Mouse (Mus musculus) myocyte (in vitro differentiated cells): ENCODE results near the gene Wdr90. TPM values are rescaled to one million over a fixed set of nuclear protein-coding genes. Genes with fewer than 3 reads are reported as not detected.

ENCODE experiments used
- H3K27me3 ChIP-seq: one replicate; pipeline ENCODE4 v1.6.1; 2011; ENCODE audit not compliant: control insufficient read depth, insufficient read depth, insufficient read length
- H3K36me3 ChIP-seq: one replicate; pipeline ENCODE4 v1.6.1; 2011; ENCODE audit not compliant: control insufficient read depth, insufficient read depth
- H3K4me2 ChIP-seq: one replicate; pipeline ENCODE4 v1.6.1; 2011; ENCODE audit warnings: low read depth, control low read depth
- H3K4me3 ChIP-seq: one replicate; pipeline ENCODE4 v1.5.1; 2011; ENCODE audit warnings: mild to moderate bottlenecking, control low read depth, moderate library complexity
- H3K79me2 ChIP-seq: one replicate; pipeline ENCODE4 v1.6.1; 2011; ENCODE audit not compliant: control insufficient read depth, insufficient read depth
- H3ac ChIP-seq: one replicate; pipeline ENCODE4 v1.6.1; 2011; ENCODE audit not compliant: control insufficient read depth, insufficient read length
- CEBPB ChIP-seq: IDR thresholded peaks from 2 replicates; pipeline ENCODE4 v1.6.1; 2011; ENCODE audit warnings: mild to moderate bottlenecking, moderate library complexity; ENCODE audit not compliant: poor library complexity, insufficient read depth, severe bottlenecking
- E2F4 ChIP-seq: IDR thresholded peaks from one replicate; pipeline ENCODE4 v1.6.1; 2011; ENCODE audit warnings: mild to moderate bottlenecking, control low read depth, moderate library complexity; ENCODE audit not compliant: insufficient read depth
- MAX ChIP-seq: IDR thresholded peaks from one replicate; pipeline ENCODE4 v1.6.1; 2011; ENCODE audit warnings: low read depth, mild to moderate bottlenecking, control low read depth
- MYOD1 ChIP-seq, 3 experiments: IDR thresholded peaks; one replicate each; pipeline ENCODE4 v1.6.1; 2011; ENCODE audit warnings: control low read depth in 2 of 3, low read depth in 2 of 3, mild to moderate bottlenecking in 2 of 3, moderate library complexity in 1 of 3; ENCODE audit not compliant: insufficient read length in 2 of 3, control insufficient read depth in 1 of 3
- MYOG ChIP-seq, 3 experiments: IDR thresholded peaks; one replicate each; pipeline ENCODE4 v1.6.1; 2011; ENCODE audit warnings: control low read depth in 2 of 3, low read depth in 2 of 3, mild to moderate bottlenecking in 2 of 3; ENCODE audit not compliant: insufficient read length in 2 of 3, control insufficient read depth in 1 of 3, insufficient read depth in 1 of 3
- POLR2A ChIP-seq: IDR thresholded peaks from one replicate; pipeline ENCODE4 v1.6.1; 2011; ENCODE audit warnings: low read depth, mild to moderate bottlenecking, control low read depth, moderate library complexity; ENCODE audit not compliant: insufficient read length
- POLR2AphosphoS2 ChIP-seq: IDR thresholded peaks from one replicate; pipeline ENCODE4 v1.6.1; 2011; ENCODE audit warnings: low read depth, control low read depth; ENCODE audit not compliant: insufficient read length
- REST ChIP-seq: IDR thresholded peaks from one replicate; pipeline ENCODE4 v1.6.1; 2011; ENCODE audit warnings: mild to moderate bottlenecking, control low read depth, moderate library complexity; ENCODE audit not compliant: insufficient read depth, insufficient read length
- SRF ChIP-seq: IDR thresholded peaks from one replicate; pipeline ENCODE4 v1.6.1; 2011; ENCODE audit warnings: low read depth; ENCODE audit not compliant: control insufficient read depth, insufficient read length
- TCF12 ChIP-seq: IDR thresholded peaks from one replicate; pipeline ENCODE4 v1.6.1; 2011; ENCODE audit warnings: mild to moderate bottlenecking, control low read depth; ENCODE audit not compliant: poor library complexity, insufficient read depth, severe bottlenecking
- TCF3 ChIP-seq: IDR thresholded peaks from one replicate; pipeline ENCODE4 v1.6.1; 2011; ENCODE audit warnings: low read depth, control low read depth; ENCODE audit not compliant: insufficient read length
- USF1 ChIP-seq: IDR thresholded peaks from one replicate; pipeline ENCODE4 v1.6.1; 2011; ENCODE audit warnings: low read depth, mild to moderate bottlenecking, control low read depth, moderate library complexity
- polyA plus RNA-seq: library from polyadenylated mRNA; unstranded; fragments of >200 nt; fragmentation: generic; extraction: Trizol; gene quantifications from one replicate; pipeline ENCODE4 v1.2.1, GENCODE M21; 2012; ENCODE audit warnings: missing spikeins

Wdr90 gene
- polyA plus RNA-seq, 1 experiment = 7.4 TPM

DNA sequence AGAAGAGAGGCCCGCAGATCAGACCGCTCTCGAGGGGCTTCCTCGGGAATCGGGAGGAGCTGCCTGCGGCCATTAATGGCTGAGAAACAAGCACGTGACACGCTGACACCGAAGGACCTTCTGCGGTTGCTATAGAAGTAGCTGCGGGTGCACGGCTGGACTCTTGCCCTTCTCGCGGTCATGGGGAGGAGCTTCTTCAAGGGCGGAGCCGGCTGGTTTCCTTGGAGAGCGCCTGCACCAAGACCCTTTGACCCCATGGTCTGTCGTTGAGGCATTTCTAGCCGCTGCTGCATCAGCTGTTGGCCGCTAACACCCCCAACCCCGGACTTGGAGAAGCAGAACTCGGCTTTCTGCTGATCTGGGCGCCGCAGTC is 28.0 kb downstream of the Wdr90 start, which contains the start of gene Stub1:
TSS of gene Stub1 (minus strand) at position 114 of the 373 bp plus-strand sequence.
- peak within 1 kb of the TSS; percentile 52 for H3K4me3 ChIP-seq
- peaks cover 37% of the 10 kb centered on the region for H3K79me2 ChIP-seq
- no peak for TF ChIP-seq E2F4
- TF ChIP-seq SRF = peak; percentile 63
- no peak for TF ChIP-seq TCF3
- no peak for TF ChIP-seq MAX
- no peak for TF ChIP-seq REST
- peak; percentile 86 for TF ChIP-seq USF1
- TF ChIP-seq POLR2A = peak; percentile 38
- TF ChIP-seq TCF12 = no peak
- peak; percentile 70 for TF ChIP-seq POLR2AphosphoS2
- no peak for TF ChIP-seq CEBPB
- TF ChIP-seq MYOD1 (IDR thresholded peaks at IDR 0.05; ENCODE audit: control insufficient read depth in 1 of 3, insufficient read length in 2 of 3, low read depth in 2 of 3) = peak in 2 of 3 experiments; percentile 67 to 72
- TF ChIP-seq MYOG (IDR thresholded peaks at IDR 0.05; ENCODE audit: control insufficient read depth in 1 of 3, insufficient read depth in 1 of 3, insufficient read length in 2 of 3, low read depth in 2 of 3) = peak; percentile 29 to 84 (median 59)
- H3K27me3 ChIP-seq = no peaks in the 10 kb centered on the region
- H3K36me3 ChIP-seq = peaks cover 6% of the 10 kb centered on the region
- H3K4me2 ChIP-seq = peak within 1 kb of the TSS; percentile 94
- H3ac ChIP-seq = peak within 1 kb of the TSS; percentile 46

DNA sequence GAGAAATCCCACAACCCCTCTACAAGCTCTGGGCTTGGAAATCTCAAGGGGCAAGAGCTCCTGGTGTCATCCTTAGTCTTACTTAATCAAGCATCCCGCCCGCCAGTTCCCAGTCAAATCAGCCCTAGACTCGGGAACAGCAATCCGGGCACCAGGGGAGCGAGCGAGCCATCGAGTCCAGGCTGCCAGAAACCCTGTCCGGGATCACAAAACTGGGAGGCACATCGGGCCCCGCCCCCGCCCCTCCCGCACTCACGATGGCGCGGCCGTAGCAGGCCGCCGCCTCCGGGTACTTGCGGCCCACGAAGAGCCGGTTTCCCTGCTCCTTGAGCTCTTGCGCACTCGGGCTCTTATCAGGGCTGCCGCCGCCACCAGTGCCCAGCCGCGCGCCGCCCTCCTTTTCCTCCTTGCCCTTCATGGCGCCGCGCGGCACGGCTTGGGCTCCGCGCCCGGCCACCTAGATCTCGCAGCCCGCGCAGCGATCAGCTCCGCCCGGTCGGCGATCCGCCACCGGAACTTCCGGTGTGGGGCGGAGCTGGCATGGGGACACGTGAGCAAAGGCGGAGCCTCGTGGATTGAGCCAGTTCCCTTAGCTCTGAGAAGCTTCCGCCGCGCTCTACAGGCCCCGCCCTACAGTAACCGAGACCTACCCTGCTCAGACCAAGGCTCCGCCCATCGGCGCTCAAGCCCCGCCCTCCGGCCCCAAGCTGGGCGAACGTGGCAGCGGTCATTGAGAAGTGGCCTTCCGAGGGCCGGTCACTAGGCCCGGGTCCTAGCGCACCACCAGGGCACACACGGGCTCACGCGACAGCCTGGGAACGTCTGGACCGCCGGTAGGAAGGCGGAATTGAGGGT is 28.6 kb downstream of the Wdr90 start:
- no peaks in the 10 kb centered on the region for H3K27me3 ChIP-seq
- H3K36me3 ChIP-seq = peaks cover under 1% of the 10 kb centered on the region
- peak overlapping the region; percentile 52 for H3K4me3 ChIP-seq
- H3K4me2 ChIP-seq = peak overlapping the region; percentile 94
- H3K79me2 ChIP-seq = peaks cover 37% of the 10 kb centered on the region
- H3ac ChIP-seq = peak overlapping the region; percentile 46
- TF ChIP-seq SRF (no peak), TCF12 (no peak), E2F4 (peak; percentile 60), CEBPB (no peak), USF1 (peak; percentile 94), REST (no peak), POLR2A (peak; percentile 65), MYOD1 (IDR thresholded peaks at IDR 0.05; ENCODE audit: control insufficient read depth in 1 of 3, insufficient read length in 2 of 3, low read depth in 2 of 3) (peak in 1 of 3 experiments; percentile 9), MYOG (IDR thresholded peaks at IDR 0.05; ENCODE audit: control insufficient read depth in 1 of 3, insufficient read depth in 1 of 3, insufficient read length in 2 of 3, low read depth in 2 of 3) (no peak), TCF3 (no peak), MAX (no peak), POLR2AphosphoS2 (peak; percentile 66)

DNA sequence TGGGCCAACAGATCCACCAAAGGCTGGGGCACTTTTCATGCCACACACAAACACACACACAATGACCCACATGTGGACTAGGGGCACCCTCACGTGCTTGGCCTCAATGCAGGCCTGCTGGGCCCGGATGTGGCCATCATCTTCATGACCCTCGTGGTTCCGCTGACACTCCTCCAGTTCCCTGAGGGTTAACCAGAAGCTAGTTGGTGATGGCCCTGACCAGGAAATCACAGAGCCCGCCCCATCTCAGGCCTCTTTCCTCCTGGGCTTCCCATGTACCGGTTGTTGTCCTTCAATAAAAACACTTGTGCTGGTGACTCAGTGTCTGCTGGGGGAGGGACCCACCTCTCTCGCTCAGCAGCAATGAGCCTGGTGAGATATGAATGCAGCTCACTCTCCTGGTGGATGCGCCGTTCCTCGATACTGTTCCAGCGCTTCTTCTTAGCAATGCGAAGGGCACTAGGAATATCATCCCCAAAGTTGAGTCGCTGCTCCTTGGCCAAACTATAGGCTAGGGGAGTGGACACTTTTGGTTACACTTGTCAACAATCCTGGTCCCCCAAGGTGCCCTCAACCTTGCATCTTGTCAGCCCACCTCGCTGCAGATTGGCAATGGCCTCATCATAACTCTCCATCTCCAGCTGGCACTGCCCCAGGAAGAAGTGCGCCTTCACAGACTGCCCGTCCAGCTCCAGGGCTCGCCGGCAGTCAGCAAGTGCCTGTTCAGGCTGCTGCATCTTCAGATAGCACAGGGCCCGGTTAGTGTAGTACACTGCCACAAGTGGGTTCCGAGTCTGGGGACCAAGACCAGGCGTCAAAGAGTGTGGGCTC is 29.6 kb downstream of the Wdr90 start:
- TF ChIP-seq TCF3 (no peak), MAX (no peak), MYOG (IDR thresholded peaks at IDR 0.05; ENCODE audit: control insufficient read depth in 1 of 3, insufficient read depth in 1 of 3, insufficient read length in 2 of 3, low read depth in 2 of 3) (no peak), POLR2AphosphoS2 (peak; percentile 73), REST (no peak), TCF12 (no peak), USF1 (no peak), CEBPB (no peak), MYOD1 (IDR thresholded peaks at IDR 0.05; ENCODE audit: control insufficient read depth in 1 of 3, insufficient read length in 2 of 3, low read depth in 2 of 3) (no peak), SRF (no peak), POLR2A (peak; percentile 3)
- Histone ChIP-seq H3ac (peak overlapping the region; percentile 46), H3K36me3 (no peaks in the 10 kb centered on the region), H3K79me2 (peaks cover 37% of the 10 kb centered on the region), H3K4me3 (peak overlapping the region; percentile 52), H3K4me2 (peak overlapping the region; percentile 94), H3K27me3 (no peaks in the 10 kb centered on the region)

DNA sequence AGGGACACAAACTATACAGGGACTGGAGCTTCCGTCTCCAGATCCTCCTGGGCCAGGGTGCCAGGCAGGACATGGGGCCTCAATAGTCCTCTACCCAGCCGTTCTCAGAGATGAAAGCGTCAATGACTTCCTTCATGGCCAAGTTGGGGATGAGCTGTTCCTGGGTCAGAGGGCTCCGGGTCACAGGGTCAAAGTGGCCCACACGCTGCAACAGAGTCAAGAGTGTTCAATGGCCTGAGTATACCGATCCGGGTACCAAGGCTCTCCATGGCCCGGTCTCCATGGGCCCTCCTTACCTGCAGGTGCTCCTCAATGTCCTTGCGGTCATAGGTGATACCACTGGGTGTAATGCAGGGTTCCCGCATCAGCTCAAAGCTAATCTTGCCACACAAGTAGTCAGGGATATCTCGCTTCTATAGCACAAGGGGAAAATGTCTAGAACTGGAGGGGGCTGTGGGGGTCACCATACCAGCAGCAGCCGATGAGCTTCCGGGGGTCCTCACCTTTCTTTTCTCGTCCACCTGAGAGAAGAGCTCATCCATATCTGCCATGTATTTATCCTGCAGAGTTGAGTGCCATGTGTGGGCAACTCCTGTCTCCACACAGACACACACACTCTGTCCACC is 30.4 kb downstream of the Wdr90 start:
- peaks cover 37% of the 10 kb centered on the region for H3K79me2 ChIP-seq
- peak overlapping the region; percentile 52 for H3K4me3 ChIP-seq
- TF ChIP-seq USF1 (no peak), TCF12 (no peak), POLR2AphosphoS2 (no peak), POLR2A (peak; percentile 9)
- no peaks in the 10 kb centered on the region for H3K27me3 ChIP-seq
- peak overlapping the region; percentile 94 for H3K4me2 ChIP-seq
- no peaks in the 10 kb centered on the region for H3K36me3 ChIP-seq
- H3ac ChIP-seq = no peak overlapping the region
